Mouse (Mus musculus): ENCODE measurements around the gene Frrs1l. TPM values are rescaled to one million over a fixed set of nuclear protein-coding genes. Genes with fewer than 3 reads are reported as not detected.

The Frrs1l gene
- polyA plus RNA-seq, 1 experiment = 0.51 TPM

GRCm38 (mm10) chr4:57007717-57008116, 17.5 kb upstream of the Frrs1l start:
- no peak overlapping the region for H3K4me3 ChIP-seq (ENCODE audit: control insufficient read depth, low read depth, low read length)
- no peaks in the 10 kb centered on the region for H3K36me3 ChIP-seq (ENCODE audit: control insufficient read depth, insufficient read depth, low read length)
- H3K27ac ChIP-seq (ENCODE audit: control insufficient read depth, insufficient read depth, low read depth, low read length) = no peak overlapping the region
- no peaks in the 10 kb centered on the region for H3K27me3 ChIP-seq (ENCODE audit: control insufficient read depth, insufficient read depth, low read length)
- H3K4me1 ChIP-seq (ENCODE audit: control insufficient read depth, insufficient read depth, low read length) = peaks cover 2% of the 10 kb centered on the region
- no peak for TF ChIP-seq CTCF (IDR thresholded peaks at IDR 0.05; ENCODE audit: control insufficient read depth, insufficient read depth, insufficient replicate concordance, low read depth, low read length)

- TF ChIP-seq CTCF (IDR thresholded peaks at IDR 0.05; ENCODE audit: control insufficient read depth, insufficient read depth, insufficient replicate concordance, low read depth, low read length) (no peak), POLR2A (IDR thresholded peaks at IDR 0.05; ENCODE audit: control insufficient read depth, low read depth, low read length) (no peak)
- Histone ChIP-seq H3K4me1 (ENCODE audit: control insufficient read depth, insufficient read depth, low read length) (no peaks in the 10 kb centered on the region; the same call in 1 of the 2 replicates), H3K4me3 (ENCODE audit: control insufficient read depth, low read depth, low read length) (no peak overlapping the region), H3K27ac (ENCODE audit: control insufficient read depth, insufficient read depth, low read depth, low read length) (no peak overlapping the region), H3K36me3 (ENCODE audit: control insufficient read depth, insufficient read depth, low read length) (no peaks in the 10 kb centered on the region), H3K27me3 (ENCODE audit: control insufficient read depth, insufficient read depth, low read length) (no peaks in the 10 kb centered on the region)
Measured at GRCm38 (mm10) chr4:57005011-57005410, 14.8 kb upstream of the Frrs1l start.

DNA sequence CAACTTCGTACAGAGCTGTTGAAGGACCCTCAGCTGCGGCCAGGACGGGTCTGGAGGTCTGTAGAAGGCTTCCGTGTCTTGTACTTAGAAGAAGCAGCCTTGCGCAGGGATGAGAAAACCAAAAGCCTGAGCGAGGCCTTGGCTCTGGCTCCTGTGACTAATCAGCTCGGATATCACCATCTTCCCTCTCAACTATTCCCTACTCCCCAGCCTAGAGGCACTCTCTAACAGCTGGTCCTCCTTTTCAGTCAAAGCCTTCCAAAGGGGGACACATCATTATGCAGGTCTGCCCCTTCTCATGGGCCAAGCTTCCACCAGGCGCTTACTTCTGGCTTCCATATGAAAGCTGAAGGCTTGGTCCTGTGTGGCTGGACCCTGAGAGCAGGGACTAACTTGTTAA, 13.7 kb upstream of the Frrs1l start:
- no peak overlapping the region for H3K27ac ChIP-seq (ENCODE audit: control insufficient read depth, insufficient read depth, low read depth, low read length)
- H3K4me3 ChIP-seq (ENCODE audit: control insufficient read depth, low read depth, low read length) = no peak overlapping the region
- H3K27me3 ChIP-seq (ENCODE audit: control insufficient read depth, insufficient read depth, low read length) = no peaks in the 10 kb centered on the region
- H3K4me1 ChIP-seq (ENCODE audit: control insufficient read depth, insufficient read depth, low read length) = no peaks in the 10 kb centered on the region
- TF ChIP-seq POLR2A (IDR thresholded peaks at IDR 0.05; ENCODE audit: control insufficient read depth, low read depth, low read length) (no peak), CTCF (IDR thresholded peaks at IDR 0.05; ENCODE audit: control insufficient read depth, insufficient read depth, insufficient replicate concordance, low read depth, low read length) (no peak)
- no peaks in the 10 kb centered on the region for H3K36me3 ChIP-seq (ENCODE audit: control insufficient read depth, insufficient read depth, low read length)

DNA sequence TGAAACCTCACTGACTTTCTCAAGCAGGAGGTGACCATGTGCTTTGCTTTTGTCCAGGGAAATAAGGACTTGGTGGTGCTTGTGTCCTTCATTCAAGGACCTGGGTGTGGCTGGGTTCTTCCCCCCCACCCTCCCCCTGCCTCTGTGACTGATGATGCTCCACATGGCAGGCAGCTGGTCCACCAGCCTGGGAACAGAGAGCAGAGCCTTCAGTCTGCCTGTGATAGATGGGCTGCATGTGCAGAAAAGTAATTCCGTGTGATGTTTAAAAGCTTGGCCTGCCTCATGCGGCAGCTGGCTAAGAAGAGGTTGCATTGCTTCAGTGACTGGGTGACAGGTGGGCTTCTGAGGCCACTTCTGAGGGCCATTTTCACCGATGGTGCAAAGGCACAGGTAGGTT, 12.6 kb upstream of the Frrs1l start:
- no peak overlapping the region for H3K27ac ChIP-seq (ENCODE audit: control insufficient read depth, insufficient read depth, low read depth, low read length)
- no peak for TF ChIP-seq CTCF (IDR thresholded peaks at IDR 0.05; ENCODE audit: control insufficient read depth, insufficient read depth, insufficient replicate concordance, low read depth, low read length)
- no peak for TF ChIP-seq POLR2A (IDR thresholded peaks at IDR 0.05; ENCODE audit: control insufficient read depth, low read depth, low read length)
- no peaks in the 10 kb centered on the region for H3K4me1 ChIP-seq (ENCODE audit: control insufficient read depth, insufficient read depth, low read length)
- no peaks in the 10 kb centered on the region for H3K36me3 ChIP-seq (ENCODE audit: control insufficient read depth, insufficient read depth, low read length)
- H3K27me3 ChIP-seq (ENCODE audit: control insufficient read depth, insufficient read depth, low read length) = no peaks in the 10 kb centered on the region
- H3K4me3 ChIP-seq (ENCODE audit: control insufficient read depth, low read depth, low read length) = no peak overlapping the region

DNA sequence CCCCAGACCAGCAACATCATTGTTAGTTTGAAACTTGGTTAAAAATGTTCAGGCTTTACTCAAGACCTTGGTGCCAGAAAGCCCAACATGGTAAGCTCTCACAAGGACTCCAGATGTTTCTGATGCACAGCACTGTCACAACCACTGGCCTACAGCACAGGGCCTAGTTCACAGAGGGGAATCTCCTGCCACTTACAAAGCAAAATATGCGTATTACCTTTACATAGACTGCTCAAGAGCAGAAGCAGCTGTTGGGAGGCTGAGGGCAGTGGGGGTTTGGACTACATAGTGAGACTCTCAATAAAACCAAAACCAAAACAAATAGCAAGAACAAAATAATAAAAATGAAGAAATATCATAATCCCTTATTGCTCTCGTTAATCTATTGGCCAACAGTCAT, 11.2 kb upstream of the Frrs1l start:
- Histone ChIP-seq H3K4me1 (ENCODE audit: control insufficient read depth, insufficient read depth, low read length) (no peaks in the 10 kb centered on the region), H3K36me3 (ENCODE audit: control insufficient read depth, insufficient read depth, low read length) (no peaks in the 10 kb centered on the region), H3K27me3 (ENCODE audit: control insufficient read depth, insufficient read depth, low read length) (no peaks in the 10 kb centered on the region), H3K27ac (ENCODE audit: control insufficient read depth, insufficient read depth, low read depth, low read length) (no peak overlapping the region), H3K4me3 (ENCODE audit: control insufficient read depth, low read depth, low read length) (no peak overlapping the region)
- no peak for TF ChIP-seq CTCF (IDR thresholded peaks at IDR 0.05; ENCODE audit: control insufficient read depth, insufficient read depth, insufficient replicate concordance, low read depth, low read length)
- no peak for TF ChIP-seq POLR2A (IDR thresholded peaks at IDR 0.05; ENCODE audit: control insufficient read depth, low read depth, low read length)

- Histone ChIP-seq H3K27me3 (ENCODE audit: control insufficient read depth, insufficient read depth, low read length) (no peaks in the 10 kb centered on the region), H3K4me1 (ENCODE audit: control insufficient read depth, insufficient read depth, low read length) (peaks cover 3% of the 10 kb centered on the region), H3K36me3 (ENCODE audit: control insufficient read depth, insufficient read depth, low read length) (no peaks in the 10 kb centered on the region), H3K4me3 (ENCODE audit: control insufficient read depth, low read depth, low read length) (no peak overlapping the region), H3K27ac (ENCODE audit: control insufficient read depth, insufficient read depth, low read depth, low read length) (no peak overlapping the region)
- TF ChIP-seq POLR2A (IDR thresholded peaks at IDR 0.05; ENCODE audit: control insufficient read depth, low read depth, low read length) (no peak), CTCF (IDR thresholded peaks at IDR 0.05; ENCODE audit: control insufficient read depth, insufficient read depth, insufficient replicate concordance, low read depth, low read length) (no peak)
Measured at GRCm38 (mm10) chr4:56993331-56993730, 3.1 kb upstream of the Frrs1l start.

DNA sequence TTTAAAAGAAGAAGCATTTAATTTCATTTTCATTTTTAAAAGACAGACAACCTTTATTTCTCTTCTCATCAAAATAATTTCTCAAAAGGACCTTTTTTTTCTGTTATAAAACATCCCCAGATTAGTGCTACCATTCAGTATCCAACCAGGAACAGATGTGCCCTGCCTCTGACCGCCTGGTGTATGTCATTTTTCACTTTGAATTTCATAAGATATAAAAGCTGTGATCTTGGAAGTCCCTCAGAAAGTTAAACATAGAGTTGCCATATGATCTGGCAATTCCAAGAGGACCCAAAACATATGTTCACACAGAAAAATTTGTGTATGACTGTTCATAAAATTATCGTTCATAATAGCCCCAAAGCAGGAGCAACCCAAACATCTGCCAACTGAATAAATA, 1.8 kb upstream of the Frrs1l start:
- no peaks in the 10 kb centered on the region for H3K36me3 ChIP-seq (ENCODE audit: control insufficient read depth, insufficient read depth, low read length)
- TF ChIP-seq CTCF (IDR thresholded peaks at IDR 0.05; ENCODE audit: control insufficient read depth, insufficient read depth, insufficient replicate concordance, low read depth, low read length) (no peak), POLR2A (IDR thresholded peaks at IDR 0.05; ENCODE audit: control insufficient read depth, low read depth, low read length) (no peak)
- no peak overlapping the region for H3K27ac ChIP-seq (ENCODE audit: control insufficient read depth, insufficient read depth, low read depth, low read length)
- H3K4me1 ChIP-seq (ENCODE audit: control insufficient read depth, insufficient read depth, low read length) = peaks cover 3% of the 10 kb centered on the region
- H3K27me3 ChIP-seq (ENCODE audit: control insufficient read depth, insufficient read depth, low read length) = no peaks in the 10 kb centered on the region
- H3K4me3 ChIP-seq (ENCODE audit: control insufficient read depth, low read depth, low read length) = no peak overlapping the region
